Mouse (Mus musculus): Measurements from ENCODE around the gene Limd2. TPM values are rescaled to one million over a fixed set of nuclear protein-coding genes. Genes with fewer than 3 reads are reported as not detected.
"Not testable (repeated sequence)": the region's sequence is repeated elsewhere in the genome, so short reads cannot be mapped to it uniquely, and the experiment has no call there.

Gene Limd2
- total RNA-seq (2021) = 10 to 100 TPM; 11.8 to 15.0 TPM
- long read RNA-seq, experiment 1, transcript Limd2-201 (5 exons, 2,950 nt) = major isoform, 17 of 30 reads
- long read RNA-seq, experiment 1, partial matches to known transcripts = 3 of 30 reads
- long read RNA-seq, experiment 1, other reads (novel, unspliced or antisense) = 9 of 30 reads
- long read RNA-seq, experiment 2, transcript Limd2-201 (5 exons, 2,950 nt) = major isoform, 6 of 8 reads
- long read RNA-seq, experiment 2, partial matches to known transcripts = 1 of 8 reads
- long read RNA-seq, experiment 2, other reads (novel, unspliced or antisense) = 0 of 8 reads

- DNase-seq = peak in 1 of 2 experiments; percentile 28
Measured at GRCm38 (mm10) chr11:106160841-106161721, at the start of gene Limd2, which contains the start of gene Gm10840. TSS of gene Limd2 (minus strand) at chr11:106160860. TSS of gene Gm10840 (plus strand) at chr11:106160850.

DNA sequence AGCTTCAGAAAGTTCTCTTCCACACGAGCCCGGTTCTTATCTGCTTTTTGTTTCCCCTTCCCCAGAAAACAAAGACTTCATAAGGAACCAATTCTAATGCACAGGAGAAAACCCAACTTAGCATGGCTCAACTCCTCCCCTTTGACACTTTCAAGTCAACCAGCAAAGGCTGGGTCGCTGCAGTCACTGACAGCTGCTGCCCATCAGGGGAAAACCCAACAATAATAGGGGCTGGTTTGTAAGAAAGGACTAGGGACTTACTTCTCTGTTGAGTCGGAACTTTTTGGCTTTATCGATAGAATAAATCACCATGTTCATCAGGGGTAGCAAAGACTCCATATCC, 41.4 kb upstream of the Limd2 start, which contains the start of gene Strada:
Gene Strada (minus strand): TSS at position 46 of the 343 bp plus-strand sequence.
- no peak for DNase-seq

GRCm38 (mm10) chr11:106201337-106202122, 40.9 kb upstream of the Limd2 start:
- no peak for DNase-seq

DNA sequence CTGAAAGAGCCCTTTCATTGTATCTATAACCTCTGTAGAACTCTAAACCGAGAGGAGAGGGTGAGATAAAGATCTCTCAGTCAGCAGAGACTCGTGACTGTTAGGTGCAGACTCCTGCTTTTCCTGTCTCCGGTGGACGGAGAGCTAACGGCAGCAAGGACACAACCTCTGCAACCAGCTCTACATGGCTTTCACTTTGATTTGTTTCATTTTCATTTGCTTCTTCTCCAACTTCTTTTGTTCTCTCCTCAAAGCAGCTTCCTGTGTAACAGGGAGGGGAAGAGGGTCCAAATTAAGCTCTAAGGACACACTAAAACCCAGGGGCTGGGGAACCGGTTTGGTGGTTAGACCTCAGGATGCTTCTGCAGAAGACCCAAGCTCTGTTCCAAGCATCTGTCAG, 40.1 kb upstream of the Limd2 start:
- no peak for DNase-seq

DNA sequence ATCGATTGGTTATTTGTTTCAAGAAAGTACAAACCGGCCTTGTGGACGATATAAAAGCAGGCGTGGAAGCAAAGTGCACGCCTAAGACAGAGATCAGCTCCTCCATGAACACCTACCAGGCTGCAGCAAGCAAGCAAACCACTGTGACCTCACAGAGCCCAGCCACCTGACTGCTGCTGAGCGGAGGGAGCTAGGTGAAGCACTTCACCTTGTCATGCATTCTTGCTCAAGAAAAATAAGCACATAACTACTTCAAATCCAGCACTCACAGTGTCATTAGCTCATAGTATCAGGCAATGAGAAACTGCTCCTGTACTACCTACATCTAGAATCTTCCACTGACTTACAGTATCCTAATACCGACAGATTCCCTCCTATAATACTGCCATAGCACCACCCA, 39.3 kb upstream of the Limd2 start:
- not testable (repeated sequence) for DNase-seq

- no peak for DNase-seq
Measured at GRCm38 (mm10) chr11:106198277-106198676, 37.6 kb upstream of the Limd2 start.

- DNase-seq = no peak
Measured at GRCm38 (mm10) chr11:106195341-106195740, 34.7 kb upstream of the Limd2 start.

- DNase-seq = no peak
Measured at GRCm38 (mm10) chr11:106194891-106195290, 34.2 kb upstream of the Limd2 start.

- DNase-seq = no peak
Measured at GRCm38 (mm10) chr11:106194155-106194541, 33.5 kb upstream of the Limd2 start.

GRCm38 (mm10) chr11:106193371-106194154, 32.9 kb upstream of the Limd2 start:
- DNase-seq = peak; percentile 98 to 99

- DNase-seq = no peak
Measured at GRCm38 (mm10) chr11:106192657-106193370, 32.2 kb upstream of the Limd2 start.

- DNase-seq = no peak
Measured at GRCm38 (mm10) chr11:106192241-106192640, 31.6 kb upstream of the Limd2 start.

GRCm38 (mm10) chr11:106191716-106192115, 31.1 kb upstream of the Limd2 start:
- no peak for DNase-seq

- DNase-seq = no peak
Measured at GRCm38 (mm10) chr11:106187326-106187725, 26.7 kb upstream of the Limd2 start.

- DNase-seq = no peak
Measured at GRCm38 (mm10) chr11:106180449-106180801, 19.8 kb upstream of the Limd2 start.

DNA sequence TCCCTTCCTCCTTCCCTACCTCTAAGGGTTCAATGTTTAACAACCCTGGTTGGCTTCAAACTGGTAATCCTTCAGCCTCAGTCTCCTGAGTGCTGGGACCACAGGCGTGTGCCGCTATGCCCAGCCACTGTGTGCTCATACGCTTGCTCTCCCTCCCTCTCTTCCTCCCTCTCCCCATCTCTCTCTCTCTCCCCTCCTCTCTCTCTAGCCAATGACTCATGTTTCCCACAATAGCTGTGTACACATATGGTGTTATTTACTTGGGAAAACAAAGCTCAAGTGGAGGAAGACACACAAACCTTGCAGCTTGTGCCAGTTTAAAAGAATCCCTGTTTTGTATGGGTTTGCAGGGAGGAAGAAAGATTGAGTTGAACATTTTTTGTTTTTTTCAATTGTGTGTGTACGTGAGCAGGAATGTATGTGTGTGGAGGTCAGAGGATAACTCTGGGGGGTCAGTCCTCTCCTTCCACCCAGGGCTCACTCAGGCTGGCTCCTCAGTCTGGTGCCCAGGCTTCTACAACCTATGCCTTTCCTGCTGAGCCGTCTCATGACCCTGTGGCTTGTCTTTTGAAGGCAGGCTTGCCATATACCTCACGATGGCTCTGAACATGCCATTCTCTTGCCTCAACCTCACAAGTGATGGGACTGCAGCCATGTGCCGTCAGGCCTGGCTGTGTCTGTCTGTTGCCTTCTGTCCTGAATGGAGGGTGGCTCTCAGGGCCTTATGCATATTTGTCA, 19.2 kb upstream of the Limd2 start:
- no peak for DNase-seq

GRCm38 (mm10) chr11:106178036-106178782, 17.5 kb upstream of the Limd2 start:
- DNase-seq = no peak

GRCm38 (mm10) chr11:106176372-106176771, 15.7 kb upstream of the Limd2 start:
- no peak for DNase-seq

GRCm38 (mm10) chr11:106175081-106175480, 14.4 kb upstream of the Limd2 start:
- peak; percentile 55 to 61 for DNase-seq
